Mouse (Mus musculus) hindbrain, embryonic 14.5 days (tissue): ENCODE results near the gene Epha3. TPM values are rescaled to one million over a fixed set of nuclear protein-coding genes. Genes with fewer than 3 reads are reported as not detected.
A peak's percentile ranks its signal among the peaks of the same experiment; 100 is the strongest.

Source experiments
- ATAC-seq: fragments of 200-750 bp; cut with Nextera tagmentation; 2 replicates; pipeline ENCODE4 v1.8.0; 2017; ENCODE audit warnings: moderate number of reproducible peaks, mild to moderate bottlenecking, moderate TSS enrichment, moderate library complexity; ENCODE audit not compliant: low FRiP score
- DNase-seq: peaks from one replicate; pipeline ENCODE4 v3.0.0-alpha.2; 2015; ENCODE audit warnings: low spot score
- H3K27ac ChIP-seq: fragments of 300-500 bp; sonication (generic); 2 replicates; pipeline ENCODE4 v1.5.1; 2014; ENCODE audit warnings: mild to moderate bottlenecking, moderate library complexity
- H3K27me3 ChIP-seq: fragments of 300-500 bp; sonication (generic); 2 replicates; pipeline ENCODE4 v1.6.1; 2014; ENCODE audit warnings: mild to moderate bottlenecking, low read length, mixed read lengths; ENCODE audit not compliant: control insufficient read depth, insufficient read depth
- H3K36me3 ChIP-seq: fragments of 300-500 bp; sonication (generic); replicated peaks from 2 replicates; pipeline ENCODE4 v1.6.1; 2014; ENCODE audit not compliant: control insufficient read depth, insufficient read depth
- H3K4me1 ChIP-seq: fragments of 300-500 bp; sonication (generic); replicated peaks from 2 replicates; pipeline ENCODE4 v1.6.1; 2014; ENCODE audit warnings: antibody characterized with exemption, low read length, mixed read lengths; ENCODE audit not compliant: control insufficient read depth, insufficient read depth
- H3K4me2 ChIP-seq: fragments of 300-500 bp; sonication (generic); replicated peaks from 2 replicates; pipeline ENCODE4 v1.6.1; 2014; ENCODE audit warnings: mild to moderate bottlenecking, moderate library complexity
- H3K4me3 ChIP-seq: fragments of 300-500 bp; sonication (generic); replicated peaks from 2 replicates; pipeline ENCODE4 v1.5.1; 2014; ENCODE audit warnings: mild to moderate bottlenecking, low read length
- H3K9ac ChIP-seq: fragments of 300-500 bp; sonication (generic); 2 replicates; pipeline ENCODE4 v1.6.1; 2014
- H3K9me3 ChIP-seq: fragments of 300-500 bp; sonication (generic); 2 replicates; pipeline ENCODE4 v1.6.1; 2016; ENCODE audit warnings: low read length; ENCODE audit not compliant: control insufficient read depth
- WGBS: fragments of 180-500 bp; shearing (Covaris S2); extraction: QIAGEN DNeasy Blood & Tissue Kit; methylation state at CpG from one replicate; pipeline ENCODE4 v1.1.7; 2014; 5-methylcytosine and 5-hydroxymethylcytosine counted together
- polyA plus RNA-seq: library from polyadenylated mRNA; unstranded; fragments of >200 nt; fragmentation: Nextera tagmentation; extraction: Ambion mirVana; gene quantifications from 2 replicates; pipeline ENCODE4 v1.2.1, GENCODE M21; 2014

Gene Epha3
- polyA plus RNA-seq, 1 experiment from 2014 or later, result 24.7 TPM

- Histone ChIP-seq H3K27ac (no peak overlapping the region), H3K4me3 (no peak overlapping the region), H3K27me3 (no peaks in the 10 kb centered on the region), H3K4me1 (no peaks in the 10 kb centered on the region), H3K4me2 (no peak overlapping the region), H3K36me3 (no peaks in the 10 kb centered on the region), H3K9ac (no peak overlapping the region), H3K9me3 (no peaks in the 10 kb centered on the region)
- DNase-seq, result no peak
- WGBS, result 41% methylated on average over 4 of the region's 4 CpGs
- 0 out of 2 replicates have a peak, but pooled peaks have one; percentile 53 for ATAC-seq
Observed at GRCm38 (mm10) chr16:63761177-63761576, 102.8 kb downstream of the Epha3 start.

- no peaks in the 10 kb centered on the region for H3K36me3 ChIP-seq
- H3K4me2 ChIP-seq, result no peak overlapping the region
- DNase-seq (no peak), ATAC-seq (no peak)
- H3K27me3 ChIP-seq, result no peaks in the 10 kb centered on the region
- H3K27ac ChIP-seq, result no peak overlapping the region
- no peaks in the 10 kb centered on the region for H3K9me3 ChIP-seq
- WGBS, result 33% methylated on average over 2 of the region's 2 CpGs
- H3K4me3 ChIP-seq, result no peak overlapping the region
- no peaks in the 10 kb centered on the region for H3K4me1 ChIP-seq
- H3K9ac ChIP-seq, result no peak overlapping the region
Observed at GRCm38 (mm10) chr16:63760112-63760511, 103.9 kb downstream of the Epha3 start.

- H3K4me1 ChIP-seq, result no peaks in the 10 kb centered on the region
- H3K9me3 ChIP-seq, result no peaks in the 10 kb centered on the region
- peak; percentile 46; the same call in 1 of the 2 replicates for ATAC-seq
- WGBS, result 2% methylated on average over 3 of the region's 3 CpGs
- no peak overlapping the region for H3K4me2 ChIP-seq
- no peaks in the 10 kb centered on the region for H3K36me3 ChIP-seq
- H3K27ac ChIP-seq, result no peak overlapping the region
- H3K27me3 ChIP-seq, result no peaks in the 10 kb centered on the region
- H3K9ac ChIP-seq, result no peak overlapping the region
- DNase-seq, result no peak
- H3K4me3 ChIP-seq, result no peak overlapping the region
Observed at GRCm38 (mm10) chr16:63753052-63753451, 110.9 kb downstream of the Epha3 start.

GRCm38 (mm10) chr16:63747817-63748216 is 116.2 kb downstream of the Epha3 start:
- Histone ChIP-seq H3K27ac (peak overlapping the region; percentile 10; the same call in 1 of the 2 replicates), H3K36me3 (no peaks in the 10 kb centered on the region), H3K9ac (no peak overlapping the region), H3K9me3 (no peaks in the 10 kb centered on the region), H3K4me1 (peaks cover 8% of the 10 kb centered on the region; the same call in 1 of the 2 replicates), H3K4me2 (no peak overlapping the region), H3K27me3 (no peaks in the 10 kb centered on the region), H3K4me3 (no peak overlapping the region)
- 17% methylated on average over 2 of the region's 2 CpGs for WGBS
- ATAC-seq, result peak; percentile 66; the same call in 1 of the 2 replicates
- no peak for DNase-seq

GRCm38 (mm10) chr16:63745465-63745864 is 118.5 kb downstream of the Epha3 start:
- peak; percentile 54 for DNase-seq
- Histone ChIP-seq H3K4me3 (no peak overlapping the region), H3K9me3 (no peaks in the 10 kb centered on the region), H3K27me3 (no peaks in the 10 kb centered on the region), H3K4me2 (no peak overlapping the region; the same call in 1 of the 2 replicates), H3K4me1 (peaks cover 8% of the 10 kb centered on the region; the same call in 1 of the 2 replicates), H3K9ac (no peak overlapping the region), H3K36me3 (no peaks in the 10 kb centered on the region), H3K27ac (peak overlapping the region; percentile 9; the same call in 1 of the 2 replicates)
- WGBS, result 34% methylated on average over 5 of the region's 5 CpGs
- no peak for ATAC-seq

GRCm38 (mm10) chr16:63743208-63743854 is 120.6 kb downstream of the Epha3 start:
- peaks cover 8% of the 10 kb centered on the region; the same call in 1 of the 2 replicates for H3K4me1 ChIP-seq
- H3K27ac ChIP-seq, result no peak overlapping the region
- no peaks in the 10 kb centered on the region for H3K9me3 ChIP-seq
- ATAC-seq (peak; percentile 41; the same call in 1 of the 2 replicates), DNase-seq (no peak)
- no peaks in the 10 kb centered on the region for H3K27me3 ChIP-seq
- H3K36me3 ChIP-seq, result no peaks in the 10 kb centered on the region
- 46% methylated on average over 9 of the region's 9 CpGs for WGBS
- H3K9ac ChIP-seq, result no peak overlapping the region
- no peak overlapping the region; the same call in 1 of the 2 replicates for H3K4me2 ChIP-seq
- H3K4me3 ChIP-seq, result no peak overlapping the region

GRCm38 (mm10) chr16:63719235-63719634 is 144.7 kb downstream of the Epha3 start:
- Histone ChIP-seq H3K9ac (no peak overlapping the region), H3K4me3 (no peak overlapping the region), H3K36me3 (no peaks in the 10 kb centered on the region), H3K9me3 (no peaks in the 10 kb centered on the region), H3K4me2 (no peak overlapping the region), H3K27ac (no peak overlapping the region), H3K27me3 (no peaks in the 10 kb centered on the region), H3K4me1 (no peaks in the 10 kb centered on the region)
- no peak for ATAC-seq
- WGBS, result 35% methylated on average over 1 of the region's 1 CpGs
- DNase-seq, result no peak

- ATAC-seq (no peak), DNase-seq (no peak)
- Histone ChIP-seq H3K9me3 (no peaks in the 10 kb centered on the region), H3K4me1 (no peaks in the 10 kb centered on the region), H3K4me2 (no peak overlapping the region), H3K27me3 (no peaks in the 10 kb centered on the region), H3K4me3 (no peak overlapping the region), H3K36me3 (no peaks in the 10 kb centered on the region), H3K27ac (no peak overlapping the region), H3K9ac (no peak overlapping the region)
- WGBS, result 92% methylated on average over 4 of the region's 4 CpGs
Observed at GRCm38 (mm10) chr16:63717317-63717716, 146.7 kb downstream of the Epha3 start.

GRCm38 (mm10) chr16:63706912-63707868 is 156.8 kb downstream of the Epha3 start:
- DNase-seq (no peak), ATAC-seq (no peak)
- Histone ChIP-seq H3K9me3 (no peaks in the 10 kb centered on the region), H3K36me3 (no peaks in the 10 kb centered on the region), H3K4me3 (no peak overlapping the region), H3K27ac (no peak overlapping the region), H3K4me2 (no peak overlapping the region), H3K4me1 (no peaks in the 10 kb centered on the region), H3K27me3 (no peaks in the 10 kb centered on the region), H3K9ac (no peak overlapping the region)
- WGBS, result 73% methylated on average over 17 of the region's 17 CpGs
